Mouse (Mus musculus) induced T-regulatory cell, adult 2 months (primary cell): Measurements from ENCODE around the gene Rin1.
"Not testable (repeated sequence)": the region's sequence is repeated elsewhere in the genome, so short reads cannot be mapped to it uniquely, and the experiment has no call there.

Experiments used
- DNase-seq: peaks from one replicate; pipeline ENCODE4 v3.0.0-alpha.2; 2012; ENCODE audit warnings: low read depth

Rin1 gene

GRCm38 (mm10) chr19:5050047-5050905 is at the start of gene Rin1:
Gene Rin1 (plus strand): TSS chr19:5050481.
- DNase-seq = peak; percentile 81

GRCm38 (mm10) chr19:5001666-5002406 is 48.4 kb upstream of the Rin1 start:
- peak; percentile 90 for DNase-seq

GRCm38 (mm10) chr19:5003644-5004043 is 46.6 kb upstream of the Rin1 start:
- DNase-seq = not testable (repeated sequence)

DNA sequence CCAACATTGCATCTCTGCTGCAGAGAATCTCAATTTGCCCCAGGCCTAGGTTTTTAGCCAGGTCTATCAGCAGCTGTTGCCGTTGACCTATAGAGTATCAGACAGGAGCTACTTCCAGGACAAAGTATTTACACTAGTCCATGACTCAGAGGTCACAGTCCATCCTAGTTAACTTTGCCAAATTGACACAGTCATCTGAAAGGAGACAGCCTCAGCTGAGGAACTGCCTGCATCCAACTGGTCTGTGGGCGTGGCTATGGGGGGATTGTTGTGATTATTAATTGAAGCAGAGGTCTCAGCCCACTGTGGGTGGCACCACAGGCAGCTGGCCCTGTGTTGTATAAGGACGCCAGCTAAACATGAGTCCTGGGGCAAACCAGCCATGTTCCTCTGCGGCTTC is 45.4 kb upstream of the Rin1 start:
- DNase-seq = no peak

GRCm38 (mm10) chr19:5013138-5013537 is 37.1 kb upstream of the Rin1 start:
- DNase-seq = no peak

DNA sequence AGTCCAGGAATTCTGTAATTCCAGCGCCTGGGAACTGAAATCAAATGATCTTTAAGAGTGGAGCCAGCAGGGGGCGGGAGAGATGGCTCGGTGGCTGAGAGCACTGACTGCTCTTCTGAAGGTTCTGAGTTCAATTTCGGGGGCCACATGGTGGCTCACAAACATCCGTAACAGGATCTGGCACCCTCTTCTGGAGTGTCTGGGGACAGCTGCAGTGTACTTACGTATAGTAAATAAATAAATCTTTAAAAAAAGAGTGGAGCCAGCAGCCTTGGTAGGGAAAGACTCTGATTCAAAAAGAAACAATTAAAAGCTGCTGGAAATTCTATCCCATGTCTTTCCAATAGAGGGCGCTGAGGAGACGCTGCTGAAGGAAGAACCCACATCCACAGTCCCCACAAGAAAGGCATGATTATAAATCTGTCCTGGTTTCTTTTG is 35.3 kb upstream of the Rin1 start:
- peak; percentile 83 for DNase-seq

GRCm38 (mm10) chr19:5016221-5016742 is 34.0 kb upstream of the Rin1 start:
- DNase-seq = peak; percentile 38

DNA sequence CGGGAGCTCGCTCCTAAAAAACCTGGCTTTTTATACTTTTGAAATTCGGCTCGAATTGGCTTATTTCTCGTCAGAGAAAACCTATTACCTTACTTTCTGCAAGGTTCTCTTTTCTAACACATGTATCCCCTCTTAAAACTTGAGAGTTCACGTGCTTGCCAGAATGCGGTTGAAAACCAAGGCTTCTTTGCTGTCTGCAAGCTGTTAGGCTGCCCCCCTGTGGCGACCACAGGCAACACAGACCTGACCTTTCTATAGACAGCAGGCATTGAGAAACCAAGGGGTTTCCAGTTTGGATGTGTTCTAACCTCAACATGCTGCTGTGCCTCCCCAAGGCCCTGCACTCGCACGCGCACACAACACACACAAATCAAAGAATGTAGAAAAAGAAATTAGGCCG is 33.5 kb upstream of the Rin1 start:
- peak; percentile 85 for DNase-seq

DNA sequence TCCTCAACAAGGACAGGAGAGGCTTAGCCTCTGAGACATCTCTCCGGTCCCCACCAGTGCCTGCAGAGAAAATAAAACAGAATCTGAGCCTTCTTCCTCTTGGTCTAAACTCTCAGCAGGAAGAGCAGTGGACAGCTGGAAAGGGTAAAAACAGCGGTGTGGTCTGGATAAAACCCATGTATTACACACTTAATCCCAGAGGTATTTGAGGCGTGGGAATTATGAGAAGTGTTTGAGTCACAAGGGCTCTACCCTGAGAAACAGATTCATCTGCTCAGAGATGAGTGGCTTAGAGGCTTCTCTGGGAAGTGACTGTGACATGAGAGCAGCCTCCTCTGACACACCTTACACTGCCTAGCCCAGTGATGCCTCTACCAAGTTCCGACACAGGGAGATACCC is 32.7 kb upstream of the Rin1 start:
- no peak for DNase-seq

- DNase-seq = no peak
Observed at GRCm38 (mm10) chr19:5018191-5018590, 32.1 kb upstream of the Rin1 start.

DNA sequence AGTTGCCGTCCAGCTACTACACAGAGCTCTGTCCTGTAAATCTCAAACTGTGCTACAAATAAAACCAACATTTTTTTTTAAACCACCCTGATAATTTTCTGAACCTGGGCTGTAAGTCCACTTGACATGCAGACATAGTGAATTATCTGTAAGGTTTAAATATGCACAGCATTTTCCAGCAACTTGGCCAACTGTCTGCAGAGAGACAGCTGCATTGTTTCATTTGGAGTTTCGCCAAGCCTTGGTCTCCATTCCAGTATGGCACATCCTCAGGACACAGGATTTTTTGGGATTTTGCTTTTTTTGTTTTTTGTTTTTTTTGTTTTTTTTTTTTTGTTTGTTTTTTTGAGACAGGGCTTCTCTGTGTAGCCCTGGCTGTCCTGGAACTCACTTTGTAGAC is 28.9 kb upstream of the Rin1 start:
- DNase-seq = no peak

DNA sequence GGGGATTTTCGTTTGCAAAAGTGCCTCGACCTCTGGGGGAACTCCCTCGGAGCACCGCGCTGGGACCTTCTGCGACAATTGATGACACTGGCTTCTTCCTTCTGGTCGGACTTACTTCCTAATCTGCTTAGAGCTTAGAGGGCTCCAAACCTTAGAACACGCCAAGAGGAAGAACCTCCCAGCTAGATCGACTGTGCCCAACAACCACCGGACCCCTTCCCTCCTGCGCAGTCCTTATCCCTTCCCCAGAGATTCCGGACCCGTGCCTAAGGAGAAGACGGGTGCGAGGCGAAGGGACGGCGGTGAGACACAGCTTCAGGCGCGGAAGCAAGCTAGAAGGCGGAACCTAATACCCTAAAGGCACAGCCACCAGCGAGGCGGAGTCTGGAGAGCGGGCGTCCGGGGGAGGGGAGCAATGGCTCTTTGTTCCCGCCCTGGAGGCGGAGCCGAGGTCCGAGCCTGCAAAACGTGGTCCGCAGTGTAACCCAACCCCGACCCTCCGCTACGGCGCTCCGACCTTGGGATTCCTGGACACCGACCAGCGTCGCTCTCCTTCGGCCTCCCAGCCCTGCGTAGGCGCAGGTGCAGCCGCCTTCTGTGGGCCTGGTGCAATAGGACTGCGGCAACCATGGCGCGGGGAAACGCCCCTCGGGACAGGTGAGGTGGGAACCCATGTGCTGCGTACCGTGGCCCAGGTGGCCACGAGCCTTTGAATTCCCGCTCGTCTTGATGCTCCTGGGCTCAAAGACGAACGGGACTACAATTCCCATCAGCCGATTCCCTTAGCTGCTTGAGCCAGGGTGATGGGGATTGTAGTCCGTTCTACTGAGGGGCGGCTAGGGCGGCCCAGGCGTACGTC is 26.4 kb upstream of the Rin1 start, which contains the start of gene Slc29a2:
Gene Slc29a2 (plus strand): TSS at position 240 of the 859 bp plus-strand sequence.
- peak; percentile 93 for DNase-seq

- no peak for DNase-seq
Observed at GRCm38 (mm10) chr19:5026111-5026510, 24.2 kb upstream of the Rin1 start.

- DNase-seq = no peak
Observed at GRCm38 (mm10) chr19:5032686-5033085, 17.6 kb upstream of the Rin1 start.

DNA sequence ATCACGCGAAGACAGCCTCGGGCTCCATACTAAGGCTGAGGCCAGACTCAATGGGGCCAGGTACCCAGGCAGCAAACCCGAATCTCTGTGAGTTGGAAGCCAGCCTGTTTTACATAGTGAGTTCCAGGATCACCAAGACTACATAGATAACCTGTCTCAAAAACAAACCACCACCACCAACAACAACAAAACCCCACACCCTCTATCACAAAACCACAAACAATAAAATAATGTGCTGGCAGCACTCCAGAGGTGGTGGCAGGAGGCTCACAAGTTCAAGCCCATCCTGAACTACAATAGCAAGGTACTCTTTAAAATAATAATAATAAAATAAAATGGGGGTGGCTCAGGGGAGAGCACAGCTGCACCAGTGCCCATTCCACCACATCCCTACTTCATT is 13.7 kb upstream of the Rin1 start:
- no peak for DNase-seq

DNA sequence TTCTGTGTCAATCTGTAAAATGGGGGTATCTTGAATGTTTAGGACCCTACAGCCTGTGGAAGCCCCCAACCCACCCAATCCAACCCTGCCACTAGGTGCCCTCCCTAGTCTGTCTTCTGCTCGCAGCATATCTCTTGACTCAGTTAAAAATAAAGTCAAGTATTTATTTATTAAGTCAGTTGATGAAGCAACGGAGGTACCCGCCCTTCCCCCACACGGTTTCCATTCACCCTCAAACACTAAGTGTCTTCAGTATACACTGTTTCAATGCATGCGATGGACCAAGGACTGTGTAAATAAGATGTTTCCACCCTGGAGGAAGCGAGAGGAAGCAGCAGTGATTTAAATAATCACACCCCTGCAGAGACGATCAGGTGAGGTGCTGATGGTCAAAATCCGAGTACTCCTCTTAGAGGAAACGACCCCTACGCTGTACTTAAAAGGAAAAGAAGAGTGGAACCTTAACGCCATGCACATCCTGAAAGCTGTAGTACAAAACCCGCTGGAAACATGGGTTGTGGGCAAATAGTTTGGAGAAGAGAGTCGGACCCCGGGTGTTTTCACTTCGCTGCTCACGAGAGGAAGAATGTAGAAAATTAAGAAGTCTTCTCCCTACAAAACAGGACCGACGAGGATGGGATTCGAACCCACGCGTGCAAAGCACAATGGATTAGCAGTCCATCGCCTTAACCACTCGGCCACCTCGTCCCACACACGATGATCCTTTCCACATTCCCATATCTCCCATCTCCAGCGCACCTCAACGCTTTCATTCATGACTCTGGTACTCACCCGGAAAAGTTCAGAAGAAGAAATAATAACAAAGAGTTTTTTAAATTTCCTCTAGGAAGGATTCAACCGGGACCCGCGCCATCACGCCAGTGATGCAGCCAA is 12.4 kb upstream of the Rin1 start:
- peak; percentile 57 for DNase-seq

DNA sequence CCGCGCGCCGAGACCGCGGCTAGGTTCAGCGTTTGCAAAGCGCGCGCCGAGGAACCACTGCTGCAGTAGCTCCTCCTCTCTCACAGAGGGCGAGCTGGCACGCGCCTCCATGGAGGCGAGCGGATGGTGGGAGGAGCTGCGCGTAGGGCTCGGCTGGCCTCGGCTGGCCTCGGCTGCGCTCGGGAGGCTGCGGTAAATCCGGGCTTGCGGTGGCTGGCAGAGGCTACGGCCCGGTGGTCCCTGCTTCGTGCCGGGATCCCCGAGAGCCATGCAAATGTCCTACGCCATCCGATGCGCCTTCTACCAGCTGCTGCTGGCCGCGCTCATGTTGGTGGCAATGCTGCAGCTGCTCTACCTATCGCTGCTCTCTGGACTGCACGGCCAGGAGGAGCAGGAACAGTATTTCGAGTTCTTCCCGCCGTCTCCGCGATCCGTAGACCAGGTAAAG is 11.5 kb upstream of the Rin1 start, which contains the start of the genes B4gat1 and AC124502.3:
Gene B4gat1 (plus strand): TSS at position 118 of the 448 bp plus-strand sequence.
Gene AC124502.3 (plus strand): TSS at position 183 of the 448 bp plus-strand sequence.
- peak; percentile 90 for DNase-seq

DNA sequence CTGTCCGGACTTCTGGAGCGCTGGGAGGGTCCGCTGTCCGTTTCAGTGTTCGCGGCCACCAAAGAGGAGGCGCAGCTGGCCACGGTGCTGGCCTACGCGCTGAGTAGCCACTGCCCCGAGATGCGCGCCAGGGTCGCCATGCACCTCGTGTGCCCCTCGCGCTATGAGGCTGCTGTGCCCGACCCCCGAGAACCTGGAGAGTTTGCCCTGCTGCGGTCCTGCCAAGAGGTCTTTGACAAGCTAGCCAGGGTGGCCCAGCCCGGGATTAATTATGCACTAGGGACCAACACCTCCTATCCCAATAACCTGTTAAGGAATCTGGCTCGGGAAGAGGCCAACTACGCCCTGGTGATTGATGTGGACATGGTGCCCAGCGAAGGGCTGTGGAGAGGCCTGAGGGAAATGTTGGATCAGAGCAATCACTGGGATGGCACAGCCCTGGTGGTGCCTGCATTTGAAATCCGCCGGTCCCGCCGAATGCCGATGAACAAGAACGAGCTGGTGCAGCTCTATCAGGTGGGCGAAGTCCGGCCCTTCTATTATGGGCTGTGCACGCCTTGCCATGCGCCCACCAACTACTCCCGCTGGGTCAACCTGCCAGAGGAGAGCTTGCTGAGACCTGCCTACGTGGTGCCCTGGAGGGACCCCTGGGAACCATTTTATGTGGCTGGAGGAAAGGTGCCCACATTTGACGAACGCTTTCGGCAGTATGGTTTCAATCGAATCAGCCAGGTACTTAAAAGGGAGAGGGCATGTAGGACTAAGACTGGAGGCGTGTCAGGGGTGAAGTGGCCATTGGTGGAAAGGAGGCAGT is 10.8 kb upstream of the Rin1 start:
- no peak for DNase-seq

GRCm38 (mm10) chr19:5040862-5041523 is 9.3 kb upstream of the Rin1 start, which contains the start of gene Brms1:
Gene Brms1 (plus strand): TSS chr19:5041354.
- DNase-seq = peak; percentile 95
